Mouse (Mus musculus) hindbrain, embryonic 12.5 days (tissue): ENCODE results near the gene Kcnn1. TPM values are rescaled to one million over a fixed set of nuclear protein-coding genes. Genes with fewer than 3 reads are reported as not detected.
"Not testable (repeated sequence)": the region's sequence is repeated elsewhere in the genome, so short reads cannot be mapped to it uniquely, and the experiment has no call there.

ENCODE experiments used
- ATAC-seq: fragments of 200-750 bp; cut with Nextera tagmentation; 2 replicates; pipeline ENCODE4 v1.8.0; 2017; ENCODE audit warnings: moderate TSS enrichment; ENCODE audit not compliant: low FRiP score
- H3K27ac ChIP-seq: fragments of 300-500 bp; sonication (generic); 2 replicates; pipeline ENCODE4 v1.5.1; 2016; ENCODE audit warnings: mild to moderate bottlenecking
- H3K27me3 ChIP-seq: fragments of 300-500 bp; sonication (generic); 2 replicates; pipeline ENCODE4 v1.6.1; 2016; ENCODE audit warnings: mild to moderate bottlenecking
- H3K36me3 ChIP-seq: fragments of 300-500 bp; sonication (generic); 2 replicates; pipeline ENCODE4 v1.6.1; 2016; ENCODE audit warnings: mild to moderate bottlenecking
- H3K4me1 ChIP-seq: fragments of 300-500 bp; sonication (generic); 2 replicates; pipeline ENCODE4 v1.6.1; 2016
- H3K4me2 ChIP-seq: fragments of 300-500 bp; sonication (generic); replicated peaks from 2 replicates; pipeline ENCODE4 v1.6.1; 2016; ENCODE audit warnings: mild to moderate bottlenecking
- H3K4me3 ChIP-seq: fragments of 300-500 bp; sonication (generic); 2 replicates; pipeline ENCODE4 v1.5.1; 2016; ENCODE audit warnings: mild to moderate bottlenecking
- H3K9ac ChIP-seq: fragments of 300-500 bp; sonication (generic); 2 replicates; pipeline ENCODE4 v1.6.1; 2016; ENCODE audit warnings: mild to moderate bottlenecking, moderate library complexity
- H3K9me3 ChIP-seq: fragments of 300-500 bp; sonication (generic); replicated peaks from 2 replicates; pipeline ENCODE4 v1.6.1; 2016; ENCODE audit warnings: mild to moderate bottlenecking
- WGBS: fragments of 180-500 bp; shearing (Covaris S2); methylation state at CpG from one replicate; pipeline ENCODE4 v1.1.7; 2016; 5-methylcytosine and 5-hydroxymethylcytosine counted together
- polyA plus RNA-seq: library from polyadenylated mRNA; unstranded; fragments of >200 nt; fragmentation: Nextera tagmentation; extraction: Ambion mirVana; gene quantifications from 2 replicates; pipeline ENCODE4 v1.2.1, GENCODE M21; 2016

Kcnn1 gene
- polyA plus RNA-seq, 1 experiment from 2014 or later, result 22.1 TPM

GRCm38 (mm10) chr8:70898661-70899198, 35.7 kb upstream of the Kcnn1 start:
- H3K4me3 ChIP-seq, result peak overlapping the region; percentile 85; the same call in 1 of the 2 replicates
- ATAC-seq, result no peak
- H3K27me3 ChIP-seq, result peaks cover 34% of the 10 kb centered on the region
- H3K27ac ChIP-seq, result no peak overlapping the region
- H3K4me2 ChIP-seq, result peak overlapping the region; percentile 86
- peak overlapping the region; percentile 53; the same call in 1 of the 2 replicates for H3K9ac ChIP-seq
- WGBS, result 48% methylated on average over 2 of the region's 2 CpGs
- peaks cover 19% of the 10 kb centered on the region for H3K4me1 ChIP-seq
- no peaks in the 10 kb centered on the region for H3K9me3 ChIP-seq
- H3K36me3 ChIP-seq, result peaks cover 21% of the 10 kb centered on the region

GRCm38 (mm10) chr8:70897681-70898413, 34.8 kb upstream of the Kcnn1 start:
- peak overlapping the region; percentile 60 for H3K27ac ChIP-seq
- under 1% methylated on average over 20 of the region's 20 CpGs for WGBS

GRCm38 (mm10) chr8:70897021-70897680, 34.1 kb upstream of the Kcnn1 start, which contains the start of gene Rpl18a:
TSS of gene Rpl18a (minus strand) at chr8:70897412.
- H3K27ac ChIP-seq, result peak within 1 kb of the TSS; percentile 66
- peak within 1 kb of the TSS; percentile 93 for H3K4me2 ChIP-seq
- H3K4me3 ChIP-seq, result peak within 1 kb of the TSS; percentile 85
- ATAC-seq, result peak; percentile 97
- peaks cover 38% of the 10 kb centered on the region for H3K27me3 ChIP-seq
- H3K9me3 ChIP-seq, result no peaks in the 10 kb centered on the region
- under 1% methylated on average over 60 of the region's 60 CpGs for WGBS
- H3K4me1 ChIP-seq, result peaks cover 28% of the 10 kb centered on the region
- H3K9ac ChIP-seq, result peak within 1 kb of the TSS; percentile 86
- peaks cover 29% of the 10 kb centered on the region for H3K36me3 ChIP-seq

More at GRCm38 (mm10) chr8:70897681-70898413, 34.8 kb upstream of the Kcnn1 start:
- no peaks in the 10 kb centered on the region for H3K9me3 ChIP-seq
- peak overlapping the region; percentile 85 for H3K4me3 ChIP-seq
- H3K4me2 ChIP-seq, result peak overlapping the region; percentile 86
- H3K9ac ChIP-seq, result peak overlapping the region; percentile 67
- ATAC-seq, result peak; percentile 48
- peaks cover 21% of the 10 kb centered on the region for H3K4me1 ChIP-seq
- H3K27me3 ChIP-seq, result peaks cover 36% of the 10 kb centered on the region
- peaks cover 29% of the 10 kb centered on the region for H3K36me3 ChIP-seq

GRCm38 (mm10) chr8:70896316-70897020, 33.4 kb upstream of the Kcnn1 start:
- peak overlapping the region; percentile 93 for H3K4me2 ChIP-seq
- 4% methylated on average over 25 of the region's 25 CpGs for WGBS
- 0 out of 2 replicates have a peak overlapping the region, but pooled peaks have one; percentile 66 for H3K27ac ChIP-seq
- peak overlapping the region; percentile 86 for H3K9ac ChIP-seq
- H3K4me3 ChIP-seq, result peak overlapping the region; percentile 85
- peaks cover 31% of the 10 kb centered on the region for H3K4me1 ChIP-seq
- ATAC-seq, result no peak
- H3K27me3 ChIP-seq, result peaks cover 41% of the 10 kb centered on the region
- peaks cover 29% of the 10 kb centered on the region for H3K36me3 ChIP-seq
- no peaks in the 10 kb centered on the region for H3K9me3 ChIP-seq

- not testable (repeated sequence) for H3K9me3 ChIP-seq, H3K9ac ChIP-seq, H3K27ac ChIP-seq, ATAC-seq
- Histone ChIP-seq H3K4me3 (peak overlapping the region; percentile 85; the same call in 1 of the 2 replicates), H3K4me2 (peak overlapping the region; percentile 93), H3K36me3 (peaks cover 29% of the 10 kb centered on the region), H3K27me3 (peaks cover 49% of the 10 kb centered on the region), H3K4me1 (peaks cover 31% of the 10 kb centered on the region)
- WGBS, result 82% methylated on average over 24 of the region's 24 CpGs
These were observed 32.7 kb upstream of the Kcnn1 start for GRCm38 (mm10) chr8:70895571-70896259.

GRCm38 (mm10) chr8:70894771-70895545, 31.9 kb upstream of the Kcnn1 start:
- Histone ChIP-seq H3K9ac (no peak overlapping the region), H3K27me3 (peaks cover 56% of the 10 kb centered on the region), H3K4me3 (no peak overlapping the region), H3K36me3 (peaks cover 29% of the 10 kb centered on the region), H3K4me1 (peaks cover 31% of the 10 kb centered on the region), H3K9me3 (no peaks in the 10 kb centered on the region; the same call in 1 of the 2 replicates), H3K4me2 (no peak overlapping the region), H3K27ac (no peak overlapping the region)
- WGBS, result 86% methylated on average over 8 of the region's 8 CpGs
- no peak for ATAC-seq

GRCm38 (mm10) chr8:70894385-70894720, 31.3 kb upstream of the Kcnn1 start:
- Histone ChIP-seq H3K27ac (no peak overlapping the region), H3K4me2 (no peak overlapping the region), H3K4me1 (peaks cover 31% of the 10 kb centered on the region), H3K9me3 (no peaks in the 10 kb centered on the region; the same call in 1 of the 2 replicates), H3K4me3 (no peak overlapping the region), H3K9ac (no peak overlapping the region), H3K27me3 (peaks cover 60% of the 10 kb centered on the region), H3K36me3 (peaks cover 29% of the 10 kb centered on the region)
- WGBS, result 67% methylated on average over 2 of the region's 2 CpGs
- ATAC-seq, result no peak

GRCm38 (mm10) chr8:70893656-70894384, 30.8 kb upstream of the Kcnn1 start:
- H3K4me1 ChIP-seq, result peaks cover 31% of the 10 kb centered on the region
- H3K9me3 ChIP-seq, result no peaks in the 10 kb centered on the region; the same call in 1 of the 2 replicates
- H3K4me2 ChIP-seq, result no peak overlapping the region
- H3K36me3 ChIP-seq, result peaks cover 29% of the 10 kb centered on the region
- WGBS, result 28% methylated on average over 12 of the region's 12 CpGs
- H3K4me3 ChIP-seq, result no peak overlapping the region
- peaks cover 66% of the 10 kb centered on the region for H3K27me3 ChIP-seq
- ATAC-seq, result no peak
- no peak overlapping the region for H3K9ac ChIP-seq
- H3K27ac ChIP-seq, result no peak overlapping the region

- no peaks in the 10 kb centered on the region; the same call in 1 of the 2 replicates for H3K9me3 ChIP-seq
These were observed 30.0 kb upstream of the Kcnn1 start for GRCm38 (mm10) chr8:70892896-70893655.

More at GRCm38 (mm10) chr8:70892896-70893655, 30.0 kb upstream of the Kcnn1 start:
- 27% methylated on average over 19 of the region's 20 CpGs for WGBS
- Histone ChIP-seq H3K27ac (no peak overlapping the region), H3K27me3 (peaks cover 73% of the 10 kb centered on the region), H3K9ac (peak overlapping the region; percentile 57), H3K4me2 (peak overlapping the region; percentile 45), H3K4me3 (peak overlapping the region; percentile 28), H3K4me1 (peaks cover 24% of the 10 kb centered on the region), H3K36me3 (peaks cover 29% of the 10 kb centered on the region)
- no peak for ATAC-seq
